In the genomic region with DNA sequence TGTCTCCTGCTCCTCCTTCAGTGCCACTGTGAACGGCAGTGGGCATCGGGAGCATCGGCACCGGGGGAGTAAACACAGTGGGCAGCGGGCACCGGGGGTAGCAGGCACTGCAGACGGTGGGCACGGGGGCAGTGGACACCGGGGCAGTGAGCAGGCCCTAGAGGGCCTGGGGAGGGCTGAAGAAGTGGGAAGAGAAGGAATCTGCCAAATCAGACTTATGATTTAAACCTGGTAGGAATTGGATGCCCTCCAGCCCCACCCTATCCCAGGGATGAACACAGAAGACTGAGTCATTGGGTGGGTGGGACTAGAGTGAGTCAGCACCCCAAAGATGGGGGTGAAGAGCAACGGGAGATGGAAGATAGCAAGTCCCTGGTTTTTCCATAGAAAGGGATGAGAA, we compare ENCODE assay signal across 12 mouse cellular contexts. TPM values are rescaled to one million over a fixed set of nuclear protein-coding genes. Genes with fewer than 3 reads are reported as not detected.
DNase-seq lines count a peak whose midpoint lies in the region; ATAC-seq lines count a peak whose summit lies in the region.
"Had no signal": no experiment of that assay in that cellular context is flagged by ENCODE, and none has a peak within 500 bp of the region (broad histone marks: within the 10 kb centered on the region; RNA-seq: fewer than 3 reads in every experiment).

No protein-coding gene starts in this region.

- H3K27ac ChIP-seq in hindbrain, embryonic 16.5 days (ENCODE audit: low read depth, low read length), result no peak overlapping the region
- H3K27ac ChIP-seq: liver, embryonic 15.5 days had no signal

- H3K9me3 ChIP-seq in hindbrain, embryonic 16.5 days (ENCODE audit: control insufficient read depth, low read length), result no peaks in the 10 kb centered on the region
- H3K9me3 ChIP-seq: liver, embryonic 15.5 days had no signal

- no peak overlapping the region for H3K4me2 ChIP-seq in hindbrain, embryonic 16.5 days (ENCODE audit: low read length)

- peak; percentile 28 for DNase-seq in layer of hippocampus, adult 9-11 months
- DNase-seq in layer of hippocampus, postnatal 14 days (ENCODE audit: low spot score in 2 of 2), result no peak
- DNase-seq in adipocyte (ENCODE audit: low spot score), result peak; percentile 40
- peak; percentile 40 for DNase-seq in fibroblast of lung, adult 2 months (ENCODE audit: low read depth)
- DNase-seq in lung, postnatal 14 days, result peak; percentile 11
- no peak for DNase-seq in spleen, postnatal 36 days (ENCODE audit: low spot score in 2 of 2)
- no peak for DNase-seq in thymus, postnatal 25 days
- DNase-seq: cerebellum, adult 8-10 months; kidney, adult 11 months had no signal

- ATAC-seq in hindbrain, embryonic 16.5 days, result no peak
- ATAC-seq: Patski had no signal

- no peaks in the 10 kb centered on the region for H3K36me3 ChIP-seq in hindbrain, embryonic 16.5 days (ENCODE audit: control insufficient read depth, insufficient read depth, low read length)
- H3K36me3 ChIP-seq: liver, embryonic 15.5 days had no signal

- H3K4me3 ChIP-seq in hindbrain, embryonic 16.5 days (ENCODE audit: low read length), result no peak overlapping the region

- H3K4me1 ChIP-seq in hindbrain, embryonic 16.5 days (ENCODE audit: control insufficient read depth, insufficient read depth, low read depth, low read length), result no peaks in the 10 kb centered on the region; the same call in 1 of the 2 replicates

- peaks cover 26% of the 10 kb centered on the region for H3K27me3 ChIP-seq in hindbrain, embryonic 16.5 days (replicated peaks; ENCODE audit: control insufficient read depth, insufficient read depth, low read length)
- H3K27me3 ChIP-seq: Patski had no signal

- WGBS in hindbrain, embryonic 16.5 days, result 87% methylated on average over 10 of the region's 10 CpGs

- H3K9ac ChIP-seq in hindbrain, embryonic 16.5 days (ENCODE audit: low read depth, low read length), result no peak overlapping the region
- H3K9ac ChIP-seq: liver, embryonic 15.5 days had no signal

RNA-seq across cellular contexts. Expression of a gene that starts 1.2 kb away (rescaled TPM):
- total RNA-seq in layer of hippocampus, postnatal 14 days (2021), result 1 to 10 TPM; 3.0 to 4.0 TPM
- polyA plus RNA-seq in hindbrain, embryonic 16.5 days (2015; fragmentation: Nextera tagmentation; extraction: Ambion mirVana), result 3.9 and 4.4 TPM in 2 replicates

RNA-seq across cellular contexts. Expression of a gene that starts 5.0 kb away (rescaled TPM):
- total RNA-seq in layer of hippocampus, postnatal 14 days (2021), result not detected
- not detected in 2 replicates for polyA plus RNA-seq in hindbrain, embryonic 16.5 days (2015; fragmentation: Nextera tagmentation; extraction: Ambion mirVana)

RNA-seq across cellular contexts. Expression of a gene that starts 9.3 kb away (rescaled TPM):
- total RNA-seq in layer of hippocampus, postnatal 14 days (2021), result 100 to 1,000 TPM; 163 to 164 TPM
- polyA plus RNA-seq in hindbrain, embryonic 16.5 days (2015; fragmentation: Nextera tagmentation; extraction: Ambion mirVana), result 105 and 108 TPM in 2 replicates

RNA-seq across cellular contexts. Expression of a gene that starts 45.1 kb away (rescaled TPM):
- total RNA-seq in layer of hippocampus, postnatal 14 days (2021), result 10 to 100 TPM; 10.0 to 15.8 TPM
- 8.7 and 14.9 TPM in 2 replicates for polyA plus RNA-seq in hindbrain, embryonic 16.5 days (2015; fragmentation: Nextera tagmentation; extraction: Ambion mirVana)

RNA-seq across cellular contexts. Expression of a gene that starts 57.7 kb away (rescaled TPM):
- total RNA-seq in layer of hippocampus, postnatal 14 days (2021), result 10 to 100 TPM; 69.8 to 76.3 TPM
- 39.6 and 51.0 TPM in 2 replicates for polyA plus RNA-seq in hindbrain, embryonic 16.5 days (2015; fragmentation: Nextera tagmentation; extraction: Ambion mirVana)

Comparison
In these comparisons a context has a peak if more than half of its experiments do, and no peak if none do; other contexts are left out.
1. DNase-seq: peak in layer of hippocampus, adult 9-11 months (single experiment), adipocyte (single experiment), fibroblast of lung, adult 2 months (single experiment) and lung, postnatal 14 days (single experiment); none in layer of hippocampus, postnatal 14 days (0 of 2), spleen, postnatal 36 days (0 of 2) and thymus, postnatal 25 days (single experiment).